In the genomic region with DNA sequence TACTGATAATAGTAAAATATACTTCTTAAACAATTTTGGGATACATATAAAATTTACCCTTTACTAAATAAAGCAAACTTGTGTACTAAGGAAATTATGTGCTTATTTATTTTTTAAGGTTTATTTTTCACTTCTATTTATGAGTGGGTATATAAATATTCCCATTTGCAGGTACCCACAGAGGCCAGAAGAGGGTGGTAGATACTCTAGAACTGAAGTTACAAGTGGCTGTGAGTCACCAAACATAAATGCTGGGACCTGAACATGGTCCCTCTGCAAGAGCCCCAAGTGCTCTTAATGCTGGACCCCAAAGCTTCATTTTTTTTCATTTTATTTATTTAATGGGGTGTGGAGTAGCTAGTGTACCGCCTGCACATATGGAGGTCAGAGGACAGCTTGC, we compare ENCODE assay signal across 25 mouse cellular contexts. TPM values are rescaled to one million over a fixed set of nuclear protein-coding genes. Genes with fewer than 3 reads are reported as not detected.
DNase-seq lines count a peak whose midpoint lies in the region; ATAC-seq and TF ChIP-seq lines count a peak whose summit lies in the region.
"Had no signal": no experiment of that assay in that cellular context is flagged by ENCODE, and none has a peak within 500 bp of the region (broad histone marks: within the 10 kb centered on the region; RNA-seq: fewer than 3 reads in every experiment).

No protein-coding gene starts in this region.

- no peak for TF ChIP-seq POLR2A in MEL (IDR thresholded peaks at IDR 0.05; ENCODE audit: control insufficient read depth in 1 of 2, insufficient read depth in 1 of 2, low read depth in 1 of 2, low read length in 2 of 2, poor library complexity in 1 of 2)

- intact Hi-C loops in gastrocnemius, adult 2 months (cut with DNase I) = no loop called here

- H3K9ac ChIP-seq in liver, embryonic 14.5 days (replicated peaks) = no peak overlapping the region
- H3K9ac ChIP-seq in liver, embryonic 11.5 days (ENCODE audit: low read depth, low read length) = no peak overlapping the region
- H3K9ac ChIP-seq in MEL (ENCODE audit: control insufficient read depth, low read depth, low read length, poor library complexity, severe bottlenecking) = no peak overlapping the region
- H3K9ac ChIP-seq: heart, embryonic 13.5 days; hindbrain, embryonic 14.5 days; liver, embryonic 13.5 days had no signal

- peak; percentile 67 for TF ChIP-seq RAD21 in MEL (IDR thresholded peaks at IDR 0.05; ENCODE audit: low read depth, low read length)

- TF ChIP-seq EP300 in liver, embryonic 14.5 days (IDR thresholded peaks at IDR 0.05; ENCODE audit: low read depth) = no peak
- no peak for TF ChIP-seq EP300 in MEL (IDR thresholded peaks at IDR 0.05; ENCODE audit: low read depth in 1 of 2, low read length in 2 of 2)

- peak; percentile 19; the same call in 1 of the 2 replicates for TF ChIP-seq CTCF in gastrocnemius, adult 2 months (IDR thresholded peaks at IDR 0.05)
- peak; percentile 32; the same call in 1 of the 2 replicates for TF ChIP-seq CTCF in liver, embryonic 14.5 days (IDR thresholded peaks at IDR 0.05; ENCODE audit: low read depth)
- TF ChIP-seq CTCF in MEL (IDR thresholded peaks at IDR 0.05 in 2 of 3, conservative IDR thresholded peaks at IDR 0.05 in 1 of 3; ENCODE audit: control insufficient read depth in 1 of 3, insufficient read depth in 1 of 3, low read depth in 2 of 3, low read length in 3 of 3, poor library complexity in 1 of 3, severe bottlenecking in 1 of 3) = peak; percentile 10 to 64 (median 16); a peak in 4 of 6 replicates

- 92% methylated on average over 1 of the region's 1 CpGs for WGBS in liver, embryonic 14.5 days (ENCODE audit: insufficient replicate concordance)
- WGBS in liver, embryonic 11.5 days = 89% methylated on average over 1 of the region's 1 CpGs

- ATAC-seq in liver, embryonic 14.5 days (ENCODE audit: insufficient read depth) = no peak
- no peak for ATAC-seq in liver, embryonic 11.5 days (replicated peaks; ENCODE audit: low FRiP score)
- ATAC-seq: forebrain, embryonic 16.5 days; intestine, embryonic 16.5 days had no signal

- no peak overlapping the region for H3K4me2 ChIP-seq in liver, embryonic 14.5 days (ENCODE audit: low read depth)
- H3K4me2 ChIP-seq in liver, embryonic 11.5 days = no peak overlapping the region
- H3K4me2 ChIP-seq: heart, embryonic 13.5 days; hindbrain, embryonic 14.5 days; liver, embryonic 13.5 days had no signal

- no peak for DNase-seq in gastrocnemius, adult 2 months
- no peak for DNase-seq in gastrocnemius, adult 8-10 months (ENCODE audit: low spot score in 2 of 2)
- DNase-seq in liver, embryonic 14.5 days (ENCODE audit: low read depth in 3 of 3, low spot score in 3 of 3) = no peak
- no peak for DNase-seq in liver, embryonic 11.5 days (ENCODE audit: low spot score)
- peak; percentile 26 for DNase-seq in 3T3-L1 (ENCODE audit: low read depth, low spot score)
- DNase-seq in MEL (ENCODE audit: low read depth, low spot score) = peak; percentile 55
- no peak for DNase-seq in cerebellum, adult 9-11 months
- DNase-seq in natural killer cell, adult 2 months (ENCODE audit: low spot score in 2 of 2) = no peak
- DNase-seq: adrenal gland, postnatal 25 days; cerebellum, adult 11 months; embryo, embryonic 11 days; heart, postnatal 36 days; kidney, postnatal 10 days; liver, embryonic 13.5 days; lung, postnatal 14 days; thymus, adult 18-20 months; thymus, postnatal 4 days had no signal

- H3K79me2 ChIP-seq in MEL (ENCODE audit: control insufficient read depth, insufficient read depth, low read length, poor library complexity) = no peaks in the 10 kb centered on the region

- no peak overlapping the region for H3K27ac ChIP-seq in gastrocnemius, adult 2 months
- H3K27ac ChIP-seq in liver, embryonic 14.5 days = no peak overlapping the region
- no peak overlapping the region for H3K27ac ChIP-seq in liver, embryonic 11.5 days (ENCODE audit: low read depth, low read length)
- H3K27ac ChIP-seq in MEL (ENCODE audit: control insufficient read depth, low read depth, low read length) = no peak overlapping the region
- H3K27ac ChIP-seq: heart, embryonic 13.5 days; hindbrain, embryonic 14.5 days; liver, embryonic 13.5 days had no signal

- no peaks in the 10 kb centered on the region for H3K27me3 ChIP-seq in liver, embryonic 14.5 days (ENCODE audit: control insufficient read depth, insufficient read depth, low read length)
- H3K27me3 ChIP-seq in liver, embryonic 11.5 days (replicated peaks; ENCODE audit: control insufficient read depth, insufficient read depth, low read length) = no peaks in the 10 kb centered on the region
- no peaks in the 10 kb centered on the region for H3K27me3 ChIP-seq in MEL (ENCODE audit: control insufficient read depth in 1 of 2, insufficient read depth in 2 of 2, low read length in 2 of 2)
- H3K27me3 ChIP-seq: heart, embryonic 13.5 days; liver, embryonic 13.5 days had no signal

- H3K4me1 ChIP-seq in liver, embryonic 14.5 days (replicated peaks; ENCODE audit: control insufficient read depth in 2 of 2, insufficient read depth in 2 of 2, low read length in 1 of 2) = peaks cover 0 to 4% of the 10 kb centered on the region in 2 experiments; a peak in 1 of 4 replicates
- H3K4me1 ChIP-seq in liver, embryonic 11.5 days (replicated peaks; ENCODE audit: control insufficient read depth, insufficient read depth, low read length) = no peaks in the 10 kb centered on the region; the same call in 1 of the 2 replicates
- no peaks in the 10 kb centered on the region for H3K4me1 ChIP-seq in MEL (ENCODE audit: control insufficient read depth in 1 of 2, insufficient read depth in 2 of 2, low read length in 2 of 2)

- H3K36me3 ChIP-seq in liver, embryonic 14.5 days (replicated peaks; ENCODE audit: control insufficient read depth, insufficient read depth, low read depth) = peaks cover 22% of the 10 kb centered on the region
- peaks cover 10% of the 10 kb centered on the region; the same call in 1 of the 2 replicates for H3K36me3 ChIP-seq in liver, embryonic 11.5 days (ENCODE audit: control insufficient read depth, insufficient read depth, low read length)
- no peaks in the 10 kb centered on the region for H3K36me3 ChIP-seq in MEL (ENCODE audit: control insufficient read depth in 1 of 2, insufficient read depth in 2 of 2, low read length in 2 of 2)

- H3K4me3 ChIP-seq in gastrocnemius, adult 2 months = no peak overlapping the region
- H3K4me3 ChIP-seq in liver, embryonic 14.5 days (ENCODE audit: insufficient read depth in 1 of 2, low read depth in 2 of 2, low read length in 2 of 2) = no peak overlapping the region
- H3K4me3 ChIP-seq in liver, embryonic 11.5 days (ENCODE audit: low read depth, low read length) = no peak overlapping the region
- H3K4me3 ChIP-seq in MEL (ENCODE audit: control insufficient read depth in 1 of 2, insufficient read depth in 1 of 2, low read depth in 2 of 2, low read length in 2 of 2) = no peak overlapping the region
- H3K4me3 ChIP-seq: heart, embryonic 13.5 days; liver, embryonic 13.5 days had no signal

- no peaks in the 10 kb centered on the region for H3K9me3 ChIP-seq in liver, embryonic 14.5 days (ENCODE audit: control insufficient read depth, low read length)
- no peaks in the 10 kb centered on the region for H3K9me3 ChIP-seq in liver, embryonic 11.5 days (ENCODE audit: control insufficient read depth, low read length)
- no peaks in the 10 kb centered on the region for H3K9me3 ChIP-seq in MEL (replicated peaks; ENCODE audit: insufficient read depth, low read length)
- H3K9me3 ChIP-seq: heart, embryonic 13.5 days; liver, embryonic 13.5 days had no signal

RNA-seq across cellular contexts. Expression of gene Rsph10b, which starts 1.0 kb away (rescaled TPM):
- total RNA-seq in gastrocnemius, adult 2 months (2021) = under 1 TPM; 0.31 to 0.84 TPM
- 1 to 10 TPM in 2 of 4 experiments, under 1 TPM in 2; 0.43 to 1.0 (median 0.92) TPM for total RNA-seq in gastrocnemius, adult 8-10 months (2022)
- polyA plus RNA-seq in liver, embryonic 14.5 days (2012; rRNA removed) = 0.19 and 0.44 TPM in 2 replicates
- polyA plus RNA-seq in liver, embryonic 14.5 days (2014; fragmentation: Nextera tagmentation; extraction: Ambion mirVana) = 0.21 and 0.66 TPM in 2 replicates
- polyA plus RNA-seq in liver, embryonic 11.5 days (2014; fragmentation: Nextera tagmentation; extraction: Ambion mirVana) = 0.34 TPM in 2 replicates
- total RNA-seq in MEL (2012; rRNA removed) = 0.04 TPM in 1 of 2 replicates, not detected in the other
- polyA plus RNA-seq in MEL (2012; ENCODE audit: insufficient read depth in 1 of 2, insufficient read length in 2 of 2, low read depth in 1 of 2, low replicate concordance in 2 of 2, missing spikeins in 1 of 2) = under 1 TPM in 1 of 2 experiments, not detected in 1; 0.17 TPM
- polyA plus RNA-seq: C2C12 had no signal

RNA-seq across cellular contexts. Expression of gene Gm42421, which starts 5.9 kb away (rescaled TPM):
- not detected for total RNA-seq in gastrocnemius, adult 2 months (2021)
- not detected for total RNA-seq in gastrocnemius, adult 8-10 months (2022)
- polyA plus RNA-seq in liver, embryonic 14.5 days (2012; rRNA removed) = 0.51 and 0.59 TPM in 2 replicates
- 0.20 and 0.24 TPM in 2 replicates for polyA plus RNA-seq in liver, embryonic 14.5 days (2014; fragmentation: Nextera tagmentation; extraction: Ambion mirVana)
- 0.41 and 0.70 TPM in 2 replicates for polyA plus RNA-seq in liver, embryonic 11.5 days (2014; fragmentation: Nextera tagmentation; extraction: Ambion mirVana)
- 0.39 TPM in 1 of 2 replicates, not detected in the other for total RNA-seq in MEL (2012; rRNA removed)
- under 1 TPM in 1 of 2 experiments, not detected in 1; 0.84 TPM for polyA plus RNA-seq in MEL (2012; ENCODE audit: insufficient read depth in 1 of 2, insufficient read length in 2 of 2, low read depth in 1 of 2, low replicate concordance in 2 of 2, missing spikeins in 1 of 2)
- total RNA-seq: heart, postnatal 36 days had no signal
- polyA plus RNA-seq: liver, embryonic 13.5 days; small intestine, adult 2 months had no signal

RNA-seq across cellular contexts. Expression of gene Pms2, which starts 24.1 kb away (rescaled TPM):
- total RNA-seq in gastrocnemius, adult 2 months (2021) = 1 to 10 TPM; 3.5 to 4.7 TPM
- total RNA-seq in gastrocnemius, adult 8-10 months (2022) = 1 to 10 TPM; 3.8 to 6.3 (median 4.8) TPM
- 4.1 and 6.7 TPM in 2 replicates for polyA plus RNA-seq in liver, embryonic 14.5 days (2012; rRNA removed)
- 13.6 and 15.7 TPM in 2 replicates for polyA plus RNA-seq in liver, embryonic 14.5 days (2014; fragmentation: Nextera tagmentation; extraction: Ambion mirVana)
- 27.0 and 30.9 TPM in 2 replicates for polyA plus RNA-seq in liver, embryonic 11.5 days (2014; fragmentation: Nextera tagmentation; extraction: Ambion mirVana)
- 16.5 and 17.7 TPM in 2 replicates for total RNA-seq in MEL (2012; rRNA removed)
- polyA plus RNA-seq in MEL (2012; ENCODE audit: insufficient read depth in 1 of 2, insufficient read length in 2 of 2, low read depth in 1 of 2, low replicate concordance in 2 of 2, missing spikeins in 1 of 2) = 10 to 100 TPM in 1 of 2 experiments, not detected in 1; 17.3 TPM

RNA-seq across cellular contexts. Expression of gene Aimp2, which starts 24.2 kb away (rescaled TPM):
- 100 to 1,000 TPM in 1 of 2 experiments, 10 to 100 TPM in 1; 92.4 to 118 TPM for total RNA-seq in gastrocnemius, adult 2 months (2021)
- 100 to 1,000 TPM in 2 of 4 experiments, 10 to 100 TPM in 2; 84.3 to 140 (median 99.9) TPM for total RNA-seq in gastrocnemius, adult 8-10 months (2022)
- polyA plus RNA-seq in liver, embryonic 14.5 days (2012; rRNA removed) = 44.6 and 59.1 TPM in 2 replicates
- polyA plus RNA-seq in liver, embryonic 14.5 days (2014; fragmentation: Nextera tagmentation; extraction: Ambion mirVana) = 45.0 and 45.6 TPM in 2 replicates
- polyA plus RNA-seq in liver, embryonic 11.5 days (2014; fragmentation: Nextera tagmentation; extraction: Ambion mirVana) = 126 and 130 TPM in 2 replicates
- 113 and 134 TPM in 2 replicates for total RNA-seq in MEL (2012; rRNA removed)
- 100 to 1,000 TPM in 1 of 2 experiments, not detected in 1; 142 TPM for polyA plus RNA-seq in MEL (2012; ENCODE audit: insufficient read depth in 1 of 2, insufficient read length in 2 of 2, low read depth in 1 of 2, low replicate concordance in 2 of 2, missing spikeins in 1 of 2)

RNA-seq across cellular contexts. Expression of gene Ankrd61, which starts 36.4 kb away (rescaled TPM):
- not detected for total RNA-seq in gastrocnemius, adult 2 months (2021)
- under 1 TPM in 1 of 4 experiments, not detected in 3; 0.18 TPM for total RNA-seq in gastrocnemius, adult 8-10 months (2022)
- 0.03 and 0.04 TPM in 2 replicates for polyA plus RNA-seq in liver, embryonic 14.5 days (2012; rRNA removed)
- polyA plus RNA-seq in liver, embryonic 14.5 days (2014; fragmentation: Nextera tagmentation; extraction: Ambion mirVana) = 0.13 and 0.27 TPM in 2 replicates
- polyA plus RNA-seq in liver, embryonic 11.5 days (2014; fragmentation: Nextera tagmentation; extraction: Ambion mirVana) = 0.19 and 0.22 TPM in 2 replicates
- 0.19 TPM in 1 of 2 replicates, not detected in the other for total RNA-seq in MEL (2012; rRNA removed)
- under 1 TPM in 1 of 2 experiments, not detected in 1; 0.64 TPM for polyA plus RNA-seq in MEL (2012; ENCODE audit: insufficient read depth in 1 of 2, insufficient read length in 2 of 2, low read depth in 1 of 2, low replicate concordance in 2 of 2, missing spikeins in 1 of 2)
- total RNA-seq: heart, postnatal 36 days; layer of hippocampus, adult 18-20 months; left cerebral cortex, adult 18-20 months had no signal
- polyA plus RNA-seq: small intestine, adult 2 months had no signal

Comparison
In these comparisons a context has a peak if more than half of its experiments do, and no peak if none do; other contexts are left out.
1. DNase-seq: peak in 3T3-L1 (single experiment) and MEL (single experiment); none in gastrocnemius, adult 2 months (single experiment), gastrocnemius, adult 8-10 months (0 of 2), liver, embryonic 14.5 days (0 of 3), liver, embryonic 11.5 days (single experiment), cerebellum, adult 9-11 months (single experiment) and natural killer cell, adult 2 months (0 of 2).
2. Peak in every context shown above with its lines, with median percentiles within 50 percentile points of each other: CTCF ChIP-seq.